Comparison of ENCODE assay signal across 8 mouse cellular contexts in the genomic region with DNA sequence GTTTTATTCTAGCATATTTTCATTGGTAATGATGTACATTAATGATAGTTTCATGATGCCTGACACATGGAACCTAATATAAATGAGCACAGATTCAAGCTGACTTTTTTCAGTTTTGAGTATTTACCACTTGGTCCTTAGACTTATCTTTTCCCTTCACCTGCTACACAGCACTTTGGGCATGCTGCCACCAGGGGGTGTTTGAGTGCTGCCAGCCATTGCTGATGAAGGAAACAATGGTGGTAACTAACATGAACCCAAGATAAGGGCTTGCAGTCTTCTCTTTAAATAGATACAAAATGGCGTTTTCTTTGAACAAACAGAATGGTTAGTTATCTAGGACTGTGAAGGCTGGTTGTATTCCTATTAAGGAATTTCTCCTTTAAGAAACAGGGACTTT. TPM values are rescaled to one million over a fixed set of nuclear protein-coding genes. Genes with fewer than 3 reads are reported as not detected.
DNase-seq lines count a peak whose midpoint lies in the region; ATAC-seq and TF ChIP-seq lines count a peak whose summit lies in the region.

No protein-coding gene starts in this region.

- WGBS in kidney, embryonic 16.5 days = 38% methylated on average over 1 of the region's 1 CpGs
- 56% methylated on average over 1 of the region's 1 CpGs for WGBS in limb, embryonic 10.5 days

- no peak overlapping the region for H3K4me2 ChIP-seq in kidney, embryonic 16.5 days (replicated peaks; ENCODE audit: low read depth, low read length)

- no peaks in the 10 kb centered on the region for H3K9me3 ChIP-seq in kidney, embryonic 16.5 days (ENCODE audit: low read length)
- H3K9me3 ChIP-seq in E14TG2a.4 (ENCODE audit: low read length) = no peaks in the 10 kb centered on the region
- no peaks in the 10 kb centered on the region for H3K9me3 ChIP-seq in limb, embryonic 10.5 days (replicated peaks)

- ATAC-seq in kidney, embryonic 16.5 days (ENCODE audit: low FRiP score, low TSS enrichment) = no peak

- no peak overlapping the region for H3K9ac ChIP-seq in kidney, embryonic 16.5 days (replicated peaks; ENCODE audit: low read length)

- DNase-seq in kidney, adult 18-20 months = peak; percentile 73
- peak; percentile 82 for DNase-seq in adrenal gland, postnatal 10 days
- peak; percentile 54 for DNase-seq in gastrocnemius, postnatal 10 days
- peak; percentile 68 for DNase-seq in limb, embryonic 10.5 days (ENCODE audit: low spot score)
- DNase-seq in natural killer cell, adult 2 months (ENCODE audit: low spot score in 2 of 2) = peak; percentile 79 to 87
- peak; percentile 70 to 79 for DNase-seq in thymus, postnatal 36 days

- H3K36me3 ChIP-seq in kidney, embryonic 16.5 days (ENCODE audit: insufficient read depth, low read length) = no peaks in the 10 kb centered on the region
- no peaks in the 10 kb centered on the region for H3K36me3 ChIP-seq in E14TG2a.4 (ENCODE audit: insufficient read depth, low read length)
- H3K36me3 ChIP-seq in limb, embryonic 10.5 days = no peaks in the 10 kb centered on the region

- no peak overlapping the region for H3K27ac ChIP-seq in kidney, embryonic 16.5 days (ENCODE audit: low read length)
- no peak overlapping the region for H3K27ac ChIP-seq in limb, embryonic 10.5 days

- H3K4me1 ChIP-seq in kidney, embryonic 16.5 days (ENCODE audit: insufficient read depth, low read length) = peaks cover 10% of the 10 kb centered on the region; the same call in 1 of the 2 replicates
- peaks cover 14% of the 10 kb centered on the region; the same call in 1 of the 2 replicates for H3K4me1 ChIP-seq in E14TG2a.4 (replicated peaks; ENCODE audit: low read depth, low read length)
- no peaks in the 10 kb centered on the region for H3K4me1 ChIP-seq in limb, embryonic 10.5 days

- peak; percentile 85 for TF ChIP-seq CTCF in E14TG2a.4 (conservative IDR thresholded peaks at IDR 0.05; ENCODE audit: low read length)

- no peak overlapping the region for H3K4me3 ChIP-seq in kidney, embryonic 16.5 days (ENCODE audit: low read length)
- no peak overlapping the region for H3K4me3 ChIP-seq in E14TG2a.4 (replicated peaks; ENCODE audit: low read length)
- no peak overlapping the region for H3K4me3 ChIP-seq in limb, embryonic 10.5 days

- H3K27me3 ChIP-seq in kidney, embryonic 16.5 days (ENCODE audit: insufficient read depth, low read length) = no peaks in the 10 kb centered on the region
- 0 out of 2 replicates have a peak, but pooled peaks cover 4% of the 10 kb centered on the region for H3K27me3 ChIP-seq in E14TG2a.4 (ENCODE audit: insufficient read depth, low read length)
- H3K27me3 ChIP-seq in limb, embryonic 10.5 days (ENCODE audit: low read depth, poor library complexity, severe bottlenecking) = no peaks in the 10 kb centered on the region

RNA-seq across cellular contexts. Expression of gene Fgl2, which starts 45.9 kb away (rescaled TPM):
- polyA plus RNA-seq in kidney, embryonic 16.5 days (2015; fragmentation: Nextera tagmentation; extraction: Ambion mirVana) = 3.6 and 4.9 TPM in 2 replicates
- 1 to 10 TPM; 7.5 to 9.0 TPM for total RNA-seq in adrenal gland, postnatal 10 days (2021)
- total RNA-seq in gastrocnemius, postnatal 10 days (2021) = 1 to 10 TPM; 5.8 to 6.3 TPM
- polyA plus RNA-seq in limb, embryonic 10.5 days (2016; fragmentation: Nextera tagmentation; extraction: Ambion mirVana) = 0.11 and 0.20 TPM in 2 replicates
